In the genomic region with DNA sequence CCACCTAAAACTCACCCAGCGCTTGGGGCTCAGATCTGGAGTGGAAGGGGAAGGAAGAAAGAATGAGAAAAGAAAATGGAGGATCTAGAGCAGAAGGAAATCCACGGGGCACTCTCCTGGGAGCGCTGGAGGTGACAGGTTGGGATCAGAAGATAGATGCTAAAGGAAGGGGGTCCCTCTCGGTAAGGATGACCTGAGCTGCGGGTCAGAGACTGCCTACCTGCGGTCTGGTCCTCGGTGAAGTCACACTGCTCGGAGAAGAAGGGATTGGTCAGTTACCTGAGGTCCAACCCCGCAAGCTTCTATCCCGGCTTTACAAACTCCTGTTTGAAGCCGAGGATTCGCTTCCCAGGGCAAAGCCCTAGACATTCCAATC, we compare ENCODE assay signal across 8 mouse cellular contexts. TPM values are rescaled to one million over a fixed set of nuclear protein-coding genes. Genes with fewer than 3 reads are reported as not detected.
DNase-seq lines count a peak whose midpoint lies in the region; ATAC-seq and TF ChIP-seq lines count a peak whose summit lies in the region.

No protein-coding gene starts in this region.

- ATAC-seq in heart, postnatal 0 days (ENCODE audit: insufficient read depth, low read depth): peak; percentile 1; the same call in 1 of the 2 replicates
- no peak for ATAC-seq in forebrain, embryonic 13.5 days
- ATAC-seq in liver, embryonic 15.5 days (ENCODE audit: insufficient read depth): peak; percentile 56

- 0% methylated on average over 12 of the region's 12 CpGs for WGBS in heart, postnatal 0 days
- WGBS in forebrain, embryonic 13.5 days: under 1% methylated on average over 12 of the region's 12 CpGs
- WGBS in liver, embryonic 15.5 days (ENCODE audit: insufficient replicate concordance): 0% methylated on average over 12 of the region's 12 CpGs

- TF ChIP-seq POLR2A in MEL (IDR thresholded peaks at IDR 0.05; ENCODE audit: control insufficient read depth in 1 of 2, insufficient read depth in 1 of 2, low read depth in 1 of 2, low read length in 2 of 2, poor library complexity in 1 of 2): no peak

- H3K4me3 ChIP-seq in heart, postnatal 0 days (ENCODE audit: low read depth, low read length): peak overlapping the region; percentile 79
- peak overlapping the region; percentile 95 to 99 for H3K4me3 ChIP-seq in MEL (ENCODE audit: control insufficient read depth in 1 of 2, insufficient read depth in 1 of 2, low read depth in 2 of 2, low read length in 2 of 2)
- H3K4me3 ChIP-seq in forebrain, embryonic 13.5 days: peak overlapping the region; percentile 73
- peak overlapping the region; percentile 93 for H3K4me3 ChIP-seq in liver, embryonic 15.5 days (replicated peaks)

- TF ChIP-seq CTCF in heart, postnatal 0 days (IDR thresholded peaks at IDR 0.05; ENCODE audit: low read depth): no peak
- TF ChIP-seq CTCF in MEL (IDR thresholded peaks at IDR 0.05 in 2 of 3, conservative IDR thresholded peaks at IDR 0.05 in 1 of 3; ENCODE audit: control insufficient read depth in 1 of 3, insufficient read depth in 1 of 3, low read depth in 2 of 3, low read length in 3 of 3, poor library complexity in 1 of 3, severe bottlenecking in 1 of 3): no peak

- no peak for TF ChIP-seq EP300 in heart, postnatal 0 days (IDR thresholded peaks at IDR 0.05; ENCODE audit: low read depth)
- TF ChIP-seq EP300 in MEL (IDR thresholded peaks at IDR 0.05; ENCODE audit: low read depth in 1 of 2, low read length in 2 of 2): no peak

- intact Hi-C loops in heart, postnatal 14 days (cut with DNase I): no loop called here

- peaks cover 42% of the 10 kb centered on the region for H3K4me1 ChIP-seq in heart, postnatal 0 days (ENCODE audit: control insufficient read depth, insufficient read depth)
- peaks cover 15 to 34% of the 10 kb centered on the region in 2 experiments for H3K4me1 ChIP-seq in MEL (ENCODE audit: control insufficient read depth in 1 of 2, insufficient read depth in 2 of 2, low read length in 2 of 2)
- H3K4me1 ChIP-seq in forebrain, embryonic 13.5 days: peaks cover 35% of the 10 kb centered on the region
- H3K4me1 ChIP-seq in liver, embryonic 15.5 days (replicated peaks): peaks cover 76% of the 10 kb centered on the region

- DNase-seq in heart, postnatal 0 days (ENCODE audit: low spot score): peak; percentile 33
- no peak for DNase-seq in heart, postnatal 14 days
- no peak for DNase-seq in MEL (ENCODE audit: low read depth, low spot score)
- DNase-seq in spleen, postnatal 14 days (ENCODE audit: low spot score in 2 of 2): no peak
- DNase-seq in gastrocnemius, postnatal 10 days: no peak
- no peak for DNase-seq in layer of hippocampus, postnatal 36 days

- H3K9ac ChIP-seq in heart, postnatal 0 days (replicated peaks; ENCODE audit: low read depth, low read length): peak overlapping the region; percentile 83
- H3K9ac ChIP-seq in MEL (ENCODE audit: control insufficient read depth, low read depth, low read length, poor library complexity, severe bottlenecking): peak overlapping the region; percentile 94
- peak overlapping the region; percentile 88 for H3K9ac ChIP-seq in forebrain, embryonic 13.5 days
- peak overlapping the region; percentile 90 for H3K9ac ChIP-seq in liver, embryonic 15.5 days

- H3K36me3 ChIP-seq in heart, postnatal 0 days (replicated peaks; ENCODE audit: control insufficient read depth, insufficient read depth, low read length): peaks cover 37% of the 10 kb centered on the region
- H3K36me3 ChIP-seq in MEL (ENCODE audit: control insufficient read depth in 1 of 2, insufficient read depth in 2 of 2, low read length in 2 of 2): peaks cover 10 to 24% of the 10 kb centered on the region in 2 experiments
- H3K36me3 ChIP-seq in forebrain, embryonic 13.5 days (ENCODE audit: poor library complexity, severe bottlenecking): peaks cover 37% of the 10 kb centered on the region
- H3K36me3 ChIP-seq in liver, embryonic 15.5 days (replicated peaks): peaks cover 38% of the 10 kb centered on the region

- peak overlapping the region; percentile 95 for H3K27ac ChIP-seq in heart, postnatal 0 days (ENCODE audit: low read depth)
- peak overlapping the region; percentile 87 for H3K27ac ChIP-seq in MEL (ENCODE audit: control insufficient read depth, low read depth, low read length)
- H3K27ac ChIP-seq in forebrain, embryonic 13.5 days: peak overlapping the region; percentile 85
- peak overlapping the region; percentile 94 for H3K27ac ChIP-seq in liver, embryonic 15.5 days (replicated peaks)

- H3K4me2 ChIP-seq in heart, postnatal 0 days (ENCODE audit: low read depth, low read length): peak overlapping the region; percentile 82
- peak overlapping the region; percentile 82 for H3K4me2 ChIP-seq in forebrain, embryonic 13.5 days
- peak overlapping the region; percentile 90 for H3K4me2 ChIP-seq in liver, embryonic 15.5 days

- H3K9me3 ChIP-seq in heart, postnatal 0 days (replicated peaks; ENCODE audit: control insufficient read depth, low read length): no peaks in the 10 kb centered on the region
- no peaks in the 10 kb centered on the region for H3K9me3 ChIP-seq in MEL (replicated peaks; ENCODE audit: insufficient read depth, low read length)
- H3K9me3 ChIP-seq in forebrain, embryonic 13.5 days (replicated peaks): no peaks in the 10 kb centered on the region
- H3K9me3 ChIP-seq in liver, embryonic 15.5 days (replicated peaks): no peaks in the 10 kb centered on the region

- no peaks in the 10 kb centered on the region for H3K27me3 ChIP-seq in heart, postnatal 0 days (ENCODE audit: control insufficient read depth, insufficient read depth, low read length)
- no peaks in the 10 kb centered on the region for H3K27me3 ChIP-seq in MEL (ENCODE audit: control insufficient read depth in 1 of 2, insufficient read depth in 2 of 2, low read length in 2 of 2)
- peaks cover 3% of the 10 kb centered on the region; the same call in 1 of the 2 replicates for H3K27me3 ChIP-seq in forebrain, embryonic 13.5 days
- no peaks in the 10 kb centered on the region for H3K27me3 ChIP-seq in liver, embryonic 15.5 days

- TF ChIP-seq RAD21 in MEL (IDR thresholded peaks at IDR 0.05; ENCODE audit: low read depth, low read length): no peak

- peaks cover 36% of the 10 kb centered on the region for H3K79me2 ChIP-seq in MEL (ENCODE audit: control insufficient read depth, insufficient read depth, low read length, poor library complexity)

RNA-seq across cellular contexts. Expression of a gene that starts 0.6 kb away (rescaled TPM):
- total RNA-seq in heart, postnatal 0 days (2014; rRNA removed; ENCODE audit: low replicate concordance): 606 and 830 TPM in 2 replicates
- 791 and 823 TPM in 2 replicates for polyA plus RNA-seq in heart, postnatal 0 days (2015; fragmentation: Nextera tagmentation; extraction: Ambion mirVana)
- 100 to 1,000 TPM; 357 to 392 TPM for total RNA-seq in heart, postnatal 14 days (2021)
- 560 and 589 TPM in 2 replicates for total RNA-seq in MEL (2012; rRNA removed)
- 100 to 1,000 TPM in 1 of 2 experiments, not detected in 1; 399 TPM for polyA plus RNA-seq in MEL (2012; ENCODE audit: insufficient read depth in 1 of 2, insufficient read length in 2 of 2, low read depth in 1 of 2, low replicate concordance in 2 of 2, missing spikeins in 1 of 2)
- 740 and 741 TPM in 2 replicates for polyA plus RNA-seq in forebrain, embryonic 13.5 days (2015; fragmentation: Nextera tagmentation; extraction: Ambion mirVana)
- polyA plus RNA-seq in liver, embryonic 15.5 days (2015; fragmentation: Nextera tagmentation; extraction: Ambion mirVana): 483 and 484 TPM in 2 replicates
- total RNA-seq in gastrocnemius, postnatal 10 days (2021): 100 to 1,000 TPM; 305 to 356 TPM
- total RNA-seq in layer of hippocampus, postnatal 36 days (2021): 100 to 1,000 TPM; 520 to 569 TPM

RNA-seq across cellular contexts. Expression of a gene that starts 5.2 kb away (rescaled TPM):
- total RNA-seq in heart, postnatal 0 days (2014; rRNA removed; ENCODE audit: low replicate concordance): 3.2 and 4.8 TPM in 2 replicates
- 4.6 and 4.9 TPM in 2 replicates for polyA plus RNA-seq in heart, postnatal 0 days (2015; fragmentation: Nextera tagmentation; extraction: Ambion mirVana)
- 1 to 10 TPM; 3.3 to 4.3 TPM for total RNA-seq in heart, postnatal 14 days (2021)
- 1.8 and 2.6 TPM in 2 replicates for total RNA-seq in MEL (2012; rRNA removed)
- 10 to 100 TPM in 1 of 2 experiments, not detected in 1; 18.8 TPM for polyA plus RNA-seq in MEL (2012; ENCODE audit: insufficient read depth in 1 of 2, insufficient read length in 2 of 2, low read depth in 1 of 2, low replicate concordance in 2 of 2, missing spikeins in 1 of 2)
- 4.1 TPM in 2 replicates for polyA plus RNA-seq in forebrain, embryonic 13.5 days (2015; fragmentation: Nextera tagmentation; extraction: Ambion mirVana)
- 1.4 and 1.7 TPM in 2 replicates for polyA plus RNA-seq in liver, embryonic 15.5 days (2015; fragmentation: Nextera tagmentation; extraction: Ambion mirVana)
- 100 to 1,000 TPM in 1 of 2 experiments, 10 to 100 TPM in 1; 68.8 to 101 TPM for total RNA-seq in gastrocnemius, postnatal 10 days (2021)
- total RNA-seq in layer of hippocampus, postnatal 36 days (2021): 10 to 100 TPM; 16.2 to 19.3 TPM

RNA-seq across cellular contexts. Expression of a gene that starts 32.4 kb away (rescaled TPM):
- 38.2 and 41.5 TPM in 2 replicates for total RNA-seq in heart, postnatal 0 days (2014; rRNA removed; ENCODE audit: low replicate concordance)
- polyA plus RNA-seq in heart, postnatal 0 days (2015; fragmentation: Nextera tagmentation; extraction: Ambion mirVana): 12.6 and 13.0 TPM in 2 replicates
- total RNA-seq in heart, postnatal 14 days (2021): 10 to 100 TPM; 22.3 to 23.6 TPM
- total RNA-seq in MEL (2012; rRNA removed): 35.1 and 35.9 TPM in 2 replicates
- 10 to 100 TPM; 53.4 to 57.0 TPM for polyA plus RNA-seq in MEL (2012; ENCODE audit: insufficient read depth in 1 of 2, insufficient read length in 2 of 2, low read depth in 1 of 2, low replicate concordance in 2 of 2, missing spikeins in 1 of 2)
- polyA plus RNA-seq in forebrain, embryonic 13.5 days (2015; fragmentation: Nextera tagmentation; extraction: Ambion mirVana): 7.0 and 7.7 TPM in 2 replicates
- polyA plus RNA-seq in liver, embryonic 15.5 days (2015; fragmentation: Nextera tagmentation; extraction: Ambion mirVana): 11.8 and 12.6 TPM in 2 replicates
- 10 to 100 TPM; 22.5 to 30.4 TPM for total RNA-seq in gastrocnemius, postnatal 10 days (2021)
- 1 to 10 TPM; 4.5 to 4.7 TPM for total RNA-seq in layer of hippocampus, postnatal 36 days (2021)

RNA-seq across cellular contexts. Expression of a gene that starts 34.3 kb away (rescaled TPM):
- total RNA-seq in heart, postnatal 0 days (2014; rRNA removed; ENCODE audit: low replicate concordance): 40.8 and 42.1 TPM in 2 replicates
- 31.9 and 32.9 TPM in 2 replicates for polyA plus RNA-seq in heart, postnatal 0 days (2015; fragmentation: Nextera tagmentation; extraction: Ambion mirVana)
- 10 to 100 TPM; 76.6 to 80.5 TPM for total RNA-seq in heart, postnatal 14 days (2021)
- total RNA-seq in MEL (2012; rRNA removed): 22.3 and 24.8 TPM in 2 replicates
- polyA plus RNA-seq in MEL (2012; ENCODE audit: insufficient read depth in 1 of 2, insufficient read length in 2 of 2, low read depth in 1 of 2, low replicate concordance in 2 of 2, missing spikeins in 1 of 2): 100 to 1,000 TPM in 1 of 2 experiments, 10 to 100 TPM in 1; 68.8 to 226 TPM
- 166 and 168 TPM in 2 replicates for polyA plus RNA-seq in forebrain, embryonic 13.5 days (2015; fragmentation: Nextera tagmentation; extraction: Ambion mirVana)
- 23.5 and 23.6 TPM in 2 replicates for polyA plus RNA-seq in liver, embryonic 15.5 days (2015; fragmentation: Nextera tagmentation; extraction: Ambion mirVana)
- 10 to 100 TPM; 47.0 to 62.8 TPM for total RNA-seq in gastrocnemius, postnatal 10 days (2021)
- total RNA-seq in layer of hippocampus, postnatal 36 days (2021): 100 to 1,000 TPM; 226 to 234 TPM

RNA-seq across cellular contexts. Expression of a gene that starts 54.3 kb away (rescaled TPM):
- 13.8 and 24.4 TPM in 2 replicates for total RNA-seq in heart, postnatal 0 days (2014; rRNA removed; ENCODE audit: low replicate concordance)
- 6.1 and 8.1 TPM in 2 replicates for polyA plus RNA-seq in heart, postnatal 0 days (2015; fragmentation: Nextera tagmentation; extraction: Ambion mirVana)
- 1 to 10 TPM; 7.0 to 8.4 TPM for total RNA-seq in heart, postnatal 14 days (2021)
- 14.2 and 14.6 TPM in 2 replicates for total RNA-seq in MEL (2012; rRNA removed)
- 10 to 100 TPM in 1 of 2 experiments, not detected in 1; 17.3 TPM for polyA plus RNA-seq in MEL (2012; ENCODE audit: insufficient read depth in 1 of 2, insufficient read length in 2 of 2, low read depth in 1 of 2, low replicate concordance in 2 of 2, missing spikeins in 1 of 2)
- 18.3 and 19.4 TPM in 2 replicates for polyA plus RNA-seq in forebrain, embryonic 13.5 days (2015; fragmentation: Nextera tagmentation; extraction: Ambion mirVana)
- 4.9 and 5.8 TPM in 2 replicates for polyA plus RNA-seq in liver, embryonic 15.5 days (2015; fragmentation: Nextera tagmentation; extraction: Ambion mirVana)
- total RNA-seq in gastrocnemius, postnatal 10 days (2021): 1 to 10 TPM; 5.2 to 6.3 TPM
- 10 to 100 TPM; 14.1 to 14.3 TPM for total RNA-seq in layer of hippocampus, postnatal 36 days (2021)
